Mouse (Mus musculus) C2C12 (cell line): ENCODE measurements at regions not wholly inside any gene's neighbourhood (a gene's known extent, or its start where the extent isn't known, plus 50 kb on each side); places are given as distances from the start of the nearest gene placed in this dataset.

Source experiments
- CEBPB ChIP-seq: IDR thresholded peaks from one replicate; pipeline ENCODE4 v1.6.1; 2011; ENCODE audit warnings: low read depth, mild to moderate bottlenecking, control low read depth, moderate library complexity
- CTCF ChIP-seq: IDR thresholded peaks from one replicate; pipeline ENCODE4 v1.5.1; 2011; ENCODE audit not compliant: control insufficient read depth, insufficient read depth, insufficient read length
- MAX ChIP-seq: IDR thresholded peaks from one replicate; pipeline ENCODE4 v1.6.1; 2011; ENCODE audit warnings: mild to moderate bottlenecking, control low read depth

- TF ChIP-seq CTCF, result no peak
- no peak for TF ChIP-seq CEBPB
- no peak for TF ChIP-seq MAX
These were observed 604.1 kb upstream of the Arid1b start for GRCm38 (mm10) chr17:4390012-4390411.
